Mouse (Mus musculus) adipose tissue, adult 10 weeks (tissue): ENCODE data around the gene Papola. TPM values are rescaled to one million over a fixed set of nuclear protein-coding genes. Genes with fewer than 3 reads are reported as not detected.

Source experiments
- polyA plus RNA-seq: library from polyadenylated mRNA; stranded (reverse); fragments of 350-450 nt; fragmentation: Illumina TruSeq; extraction: RNeasy Lipid Tissue Mini Kit (QIAGEN cat#74804); gene quantifications from one replicate; pipeline ENCODE4 v1.2.3, GENCODE M21; 2014; ENCODE audit warnings: low read depth, low replicate concordance

Papola gene
- polyA plus RNA-seq = 80.1 TPM

GRCm38 (mm10) chr12:105784196-105784999 is at the start of gene Papola:
Gene Papola, plus strand, starts transcription at chr12:105784694.

Other genes with a start within 250 kb of the Papola start
- 0.67 TPM for gene Bdkrb2, start 221.5 kb upstream of the Papola start, polyA plus RNA-seq
- gene Bdkrb1, start 181.6 kb upstream of the Papola start, polyA plus RNA-seq = not detected
- 15.3 TPM for gene Gskip, start 99.9 kb upstream of the Papola start, polyA plus RNA-seq
- gene Atg2b, start 99.5 kb upstream of the Papola start, polyA plus RNA-seq = 23.5 TPM
- 6.2 TPM for gene Ak7, start 78.7 kb upstream of the Papola start, polyA plus RNA-seq
- 12.8 TPM for gene Vrk1, start 225.5 kb downstream of the Papola start, polyA plus RNA-seq